Mouse (Mus musculus) spleen, adult 18-20 months (tissue): Measurements from ENCODE around the gene Cntn1.

Source experiments
- DNase-seq, 2 experiments: peaks; one replicate each; pipeline ENCODE4 v3.0.0; 2022; ENCODE audit warnings: mixed read lengths in 2 of 2

The Cntn1 gene

GRCm38 (mm10) chr15:92050996-92051352 is at the start of gene Cntn1:
TSS of gene Cntn1 (plus strand) at chr15:92051165.
- DNase-seq, result no peak

GRCm38 (mm10) chr15:92001431-92001830 is 49.5 kb upstream of the Cntn1 start:
- no peak for DNase-seq

- no peak for DNase-seq
These were observed 38.5 kb upstream of the Cntn1 start for GRCm38 (mm10) chr15:92012165-92013083.

GRCm38 (mm10) chr15:92034111-92034510 is 16.9 kb upstream of the Cntn1 start:
- no peak for DNase-seq

GRCm38 (mm10) chr15:92042538-92042937 is 8.4 kb upstream of the Cntn1 start:
- no peak for DNase-seq

- no peak for DNase-seq
These were observed 4.9 kb upstream of the Cntn1 start for GRCm38 (mm10) chr15:92046042-92046441.

GRCm38 (mm10) chr15:92048031-92048430 is 2.9 kb upstream of the Cntn1 start:
- no peak for DNase-seq

- DNase-seq, result no peak
These were observed 2.4 kb upstream of the Cntn1 start for GRCm38 (mm10) chr15:92048531-92048930.

- DNase-seq, result no peak
These were observed 578 bp downstream of the Cntn1 start for GRCm38 (mm10) chr15:92051353-92052132.

- DNase-seq, result no peak
These were observed 1.1 kb downstream of the Cntn1 start for GRCm38 (mm10) chr15:92052133-92052463.

- no peak for DNase-seq
These were observed 6.6 kb downstream of the Cntn1 start for GRCm38 (mm10) chr15:92057553-92057952.

- no peak for DNase-seq
These were observed 10.0 kb downstream of the Cntn1 start for GRCm38 (mm10) chr15:92060986-92061385.

- no peak for DNase-seq
These were observed 28.5 kb downstream of the Cntn1 start for GRCm38 (mm10) chr15:92079416-92079815.

GRCm38 (mm10) chr15:92085876-92086275 is 34.9 kb downstream of the Cntn1 start:
- DNase-seq, result no peak

- DNase-seq, result no peak
These were observed 36.8 kb downstream of the Cntn1 start for GRCm38 (mm10) chr15:92087691-92088286.

GRCm38 (mm10) chr15:92090787-92091186 is 39.8 kb downstream of the Cntn1 start:
- DNase-seq, result no peak

GRCm38 (mm10) chr15:92092041-92092440 is 41.1 kb downstream of the Cntn1 start:
- no peak for DNase-seq

- DNase-seq, result no peak
These were observed 48.6 kb downstream of the Cntn1 start for GRCm38 (mm10) chr15:92099410-92100174.

- no peak for DNase-seq
These were observed 51.0 kb downstream of the Cntn1 start for GRCm38 (mm10) chr15:92101956-92102355.

GRCm38 (mm10) chr15:92112455-92112854 is 61.5 kb downstream of the Cntn1 start:
- DNase-seq, result no peak

GRCm38 (mm10) chr15:92132936-92133335 is 82.0 kb downstream of the Cntn1 start:
- DNase-seq, result no peak

- DNase-seq, result no peak
These were observed 83.3 kb downstream of the Cntn1 start for GRCm38 (mm10) chr15:92134254-92134653.

- no peak for DNase-seq
These were observed 86.1 kb downstream of the Cntn1 start for GRCm38 (mm10) chr15:92137026-92137425.
